Mouse (Mus musculus): ENCODE measurements around the gene Pnp2. TPM values are rescaled to one million over a fixed set of nuclear protein-coding genes. Genes with fewer than 3 reads are reported as not detected.
A peak's percentile ranks its signal among the peaks of the same experiment; 100 is the strongest.
"Not testable (repeated sequence)": the region's sequence is repeated elsewhere in the genome, so short reads cannot be mapped to it uniquely, and the experiment has no call there.

Pnp2 gene
- polyA plus RNA-seq, 1 experiment from 2014 or later, result 0.39 TPM

DNA sequence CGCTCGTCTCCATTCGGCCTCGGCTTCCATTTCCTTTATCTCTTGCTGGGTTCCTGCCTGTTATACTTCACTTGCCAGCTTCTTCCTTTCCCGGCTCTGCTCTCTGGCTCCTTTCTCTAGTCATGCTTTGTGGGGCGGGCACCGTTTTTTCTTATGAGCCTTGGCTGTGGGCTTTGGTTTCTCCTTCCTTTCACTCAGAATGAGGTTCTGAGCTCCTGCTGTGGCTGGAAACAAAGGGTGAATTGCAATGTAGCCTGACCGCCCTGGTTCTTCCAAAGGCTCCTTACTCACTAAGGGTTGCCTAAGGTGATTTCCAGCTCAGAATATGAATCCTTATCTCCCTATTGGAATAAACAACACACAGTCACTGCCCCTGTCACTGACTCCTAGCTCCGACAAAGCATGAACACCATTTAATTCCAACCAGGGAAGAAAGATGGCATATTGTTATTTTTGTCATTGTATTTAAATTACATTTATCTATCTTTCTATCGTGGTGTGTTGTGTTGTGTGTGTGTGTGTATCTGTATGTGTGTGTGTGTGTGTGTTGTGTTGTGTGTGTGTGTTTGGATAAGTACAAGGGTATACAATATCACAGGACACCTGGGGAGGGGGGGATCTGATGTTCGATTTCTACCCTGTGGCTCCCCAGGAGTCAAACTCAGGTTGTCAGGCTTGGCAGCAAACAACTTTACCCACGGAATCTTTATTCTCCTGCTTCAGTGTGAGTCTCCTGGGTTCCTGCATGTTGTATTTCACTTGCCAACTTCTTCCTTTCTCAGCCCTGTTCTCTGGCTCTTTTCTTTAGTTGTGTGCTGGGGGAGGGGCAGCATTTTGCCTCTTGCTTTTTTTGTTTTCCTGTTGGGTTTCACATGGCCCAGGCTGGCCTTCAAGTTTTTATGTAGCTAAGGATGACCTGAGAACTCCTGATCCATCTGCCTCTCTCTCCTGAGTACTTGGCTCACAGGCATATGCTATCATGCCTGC lies 14.1 kb downstream of the Pnp2 start:
- Histone ChIP-seq H3K4me1 (replicated peaks; ENCODE audit: control insufficient read depth, insufficient read depth, low read length) (peaks cover 2% of the 10 kb centered on the region; the same call in 1 of the 2 replicates), H3K27ac (ENCODE audit: low read depth, low read length) (no peak overlapping the region), H3K9me3 (ENCODE audit: control insufficient read depth, low read length) (no peaks in the 10 kb centered on the region), H3K27me3 (ENCODE audit: control insufficient read depth, insufficient read depth, low read length) (no peaks in the 10 kb centered on the region), H3K36me3 (ENCODE audit: control insufficient read depth, insufficient read depth, low read length) (no peaks in the 10 kb centered on the region), H3K9ac (ENCODE audit: low read length) (peak overlapping the region; percentile 9; the same call in 1 of the 2 replicates), H3K4me3 (ENCODE audit: low read depth, low read length) (no peak overlapping the region), H3K4me2 (ENCODE audit: low read depth, low read length, severe bottlenecking) (no peak overlapping the region)
- WGBS, result 11% methylated on average over 12 of the region's 12 CpGs
- DNase-seq (ENCODE audit: low spot score) (peak; percentile 57), ATAC-seq (replicated peaks; ENCODE audit: low FRiP score) (peak; percentile 50; the same call in 1 of the 2 replicates)

DNA sequence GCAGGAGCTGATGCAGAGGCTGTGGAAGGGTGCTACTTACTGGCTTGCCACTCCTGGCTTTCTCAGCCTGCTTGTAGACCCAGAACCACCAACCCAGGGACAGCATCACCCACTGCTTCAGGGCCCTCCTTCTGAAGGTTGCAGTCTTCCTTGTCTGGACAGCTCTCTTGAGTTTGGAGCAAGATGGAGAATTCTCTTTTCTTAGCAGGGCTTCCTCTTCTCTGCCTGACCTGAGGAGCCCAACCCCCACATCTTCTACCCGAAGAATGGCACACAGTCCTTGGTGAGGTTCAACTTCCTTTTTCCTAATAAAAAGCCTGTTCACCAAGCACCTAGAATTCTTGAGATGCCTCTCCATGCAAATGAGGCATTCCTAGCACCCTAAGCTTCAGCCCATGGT lies 15.0 kb downstream of the Pnp2 start:
- WGBS, result 76% methylated on average over 1 of the region's 1 CpGs
- DNase-seq (ENCODE audit: low spot score), result no peak
- no peak for ATAC-seq (replicated peaks; ENCODE audit: low FRiP score)
- Histone ChIP-seq H3K27ac (ENCODE audit: low read depth, low read length) (no peak overlapping the region), H3K4me2 (ENCODE audit: low read depth, low read length, severe bottlenecking) (no peak overlapping the region), H3K9ac (ENCODE audit: low read length) (no peak overlapping the region), H3K4me3 (ENCODE audit: low read depth, low read length) (no peak overlapping the region), H3K27me3 (ENCODE audit: control insufficient read depth, insufficient read depth, low read length) (no peaks in the 10 kb centered on the region), H3K36me3 (ENCODE audit: control insufficient read depth, insufficient read depth, low read length) (no peaks in the 10 kb centered on the region), H3K4me1 (replicated peaks; ENCODE audit: control insufficient read depth, insufficient read depth, low read length) (peaks cover 2% of the 10 kb centered on the region; the same call in 1 of the 2 replicates), H3K9me3 (ENCODE audit: control insufficient read depth, low read length) (no peaks in the 10 kb centered on the region)

DNA sequence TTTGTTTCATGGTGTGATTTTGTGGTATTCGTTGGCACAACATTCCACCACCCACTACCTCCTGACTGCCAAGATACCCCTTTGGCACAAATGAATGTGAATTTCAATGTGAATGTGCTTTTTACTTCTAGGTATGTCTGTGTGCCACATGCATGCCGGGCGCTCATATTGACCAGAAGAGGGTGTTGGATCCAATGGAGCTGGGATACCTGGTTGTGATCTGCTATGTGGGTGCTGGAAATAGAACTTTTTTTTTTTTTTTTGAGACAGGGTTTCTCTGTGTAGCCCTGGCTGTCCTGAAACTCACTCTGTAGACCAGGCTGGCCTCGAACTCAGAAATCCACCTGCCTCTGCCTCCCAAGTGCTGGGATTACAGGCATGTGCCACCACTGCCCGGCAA lies 17.3 kb downstream of the Pnp2 start:
- not testable (repeated sequence) for H3K36me3 ChIP-seq (ENCODE audit: control insufficient read depth, insufficient read depth, low read length); H3K9me3 ChIP-seq (ENCODE audit: control insufficient read depth, low read length); H3K27ac ChIP-seq (ENCODE audit: low read depth, low read length); H3K4me3 ChIP-seq (ENCODE audit: low read depth, low read length); H3K9ac ChIP-seq (ENCODE audit: low read length); H3K27me3 ChIP-seq (ENCODE audit: control insufficient read depth, insufficient read depth, low read length); H3K4me1 ChIP-seq (replicated peaks; ENCODE audit: control insufficient read depth, insufficient read depth, low read length); H3K4me2 ChIP-seq (ENCODE audit: low read depth, low read length, severe bottlenecking); DNase-seq (ENCODE audit: low spot score); ATAC-seq (replicated peaks; ENCODE audit: low FRiP score)
- WGBS, result 93% methylated on average over 5 of the region's 5 CpGs

DNA sequence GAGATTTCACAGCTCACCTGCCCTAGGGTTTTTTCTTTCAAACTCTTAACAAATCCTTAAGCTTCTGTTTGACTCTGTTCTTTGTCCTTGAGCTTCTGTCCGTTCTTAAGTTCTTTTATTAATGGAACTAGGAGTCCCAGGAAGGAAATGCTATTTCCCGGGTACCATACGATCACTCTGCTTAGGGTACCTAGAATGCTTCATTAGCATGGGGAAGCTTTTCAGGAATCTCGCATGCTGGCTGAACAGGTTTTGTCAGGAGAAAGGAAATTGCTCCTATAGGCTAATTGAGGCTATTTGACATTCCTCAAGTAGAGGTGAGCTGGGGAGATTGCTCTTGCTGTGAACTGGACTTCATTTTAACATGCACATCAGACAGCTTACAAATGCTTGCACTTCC lies 17.9 kb downstream of the Pnp2 start:
- H3K4me3 ChIP-seq (ENCODE audit: low read depth, low read length), result no peak overlapping the region
- H3K4me1 ChIP-seq (replicated peaks; ENCODE audit: control insufficient read depth, insufficient read depth, low read length), result peaks cover 5% of the 10 kb centered on the region; the same call in 1 of the 2 replicates
- WGBS, result 32% methylated on average over 4 of the region's 4 CpGs
- no peaks in the 10 kb centered on the region for H3K27me3 ChIP-seq (ENCODE audit: control insufficient read depth, insufficient read depth, low read length)
- no peak overlapping the region for H3K4me2 ChIP-seq (ENCODE audit: low read depth, low read length, severe bottlenecking)
- ATAC-seq (replicated peaks; ENCODE audit: low FRiP score) (no peak), DNase-seq (ENCODE audit: low spot score) (no peak)
- H3K36me3 ChIP-seq (ENCODE audit: control insufficient read depth, insufficient read depth, low read length), result no peaks in the 10 kb centered on the region
- H3K27ac ChIP-seq (ENCODE audit: low read depth, low read length), result no peak overlapping the region
- H3K9me3 ChIP-seq (ENCODE audit: control insufficient read depth, low read length), result no peaks in the 10 kb centered on the region
- no peak overlapping the region for H3K9ac ChIP-seq (ENCODE audit: low read length)

DNA sequence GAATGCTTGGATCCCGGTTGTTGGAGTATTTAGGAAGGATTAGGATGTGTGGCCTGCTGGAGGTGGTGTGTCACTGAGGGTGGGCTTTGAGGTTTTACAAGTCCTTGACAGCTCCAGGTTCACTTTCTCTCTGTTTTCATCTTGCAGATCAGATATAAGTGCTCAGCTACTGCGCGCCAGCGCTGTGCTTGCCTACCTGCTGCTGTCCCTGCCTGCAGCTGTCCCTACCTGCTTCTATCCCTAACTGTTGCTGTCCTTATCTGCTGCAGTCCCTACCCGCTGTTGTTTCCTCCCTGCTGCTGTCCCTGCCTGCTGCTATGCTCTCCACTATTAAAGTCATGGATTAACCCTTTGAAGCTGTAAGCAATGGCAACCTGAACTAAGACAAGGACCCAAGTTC lies 19.2 kb downstream of the Pnp2 start:
- 41% methylated on average over 5 of the region's 5 CpGs for WGBS
- Histone ChIP-seq H3K27ac (ENCODE audit: low read depth, low read length) (no peak overlapping the region), H3K4me3 (ENCODE audit: low read depth, low read length) (no peak overlapping the region), H3K9me3 (ENCODE audit: control insufficient read depth, low read length) (no peaks in the 10 kb centered on the region), H3K36me3 (ENCODE audit: control insufficient read depth, insufficient read depth, low read length) (no peaks in the 10 kb centered on the region), H3K4me2 (ENCODE audit: low read depth, low read length, severe bottlenecking) (no peak overlapping the region), H3K4me1 (replicated peaks; ENCODE audit: control insufficient read depth, insufficient read depth, low read length) (peaks cover 4% of the 10 kb centered on the region; the same call in 1 of the 2 replicates), H3K9ac (ENCODE audit: low read length) (no peak overlapping the region), H3K27me3 (ENCODE audit: control insufficient read depth, insufficient read depth, low read length) (no peaks in the 10 kb centered on the region)
- ATAC-seq (replicated peaks; ENCODE audit: low FRiP score) (no peak), DNase-seq (ENCODE audit: low spot score) (no peak)

DNA sequence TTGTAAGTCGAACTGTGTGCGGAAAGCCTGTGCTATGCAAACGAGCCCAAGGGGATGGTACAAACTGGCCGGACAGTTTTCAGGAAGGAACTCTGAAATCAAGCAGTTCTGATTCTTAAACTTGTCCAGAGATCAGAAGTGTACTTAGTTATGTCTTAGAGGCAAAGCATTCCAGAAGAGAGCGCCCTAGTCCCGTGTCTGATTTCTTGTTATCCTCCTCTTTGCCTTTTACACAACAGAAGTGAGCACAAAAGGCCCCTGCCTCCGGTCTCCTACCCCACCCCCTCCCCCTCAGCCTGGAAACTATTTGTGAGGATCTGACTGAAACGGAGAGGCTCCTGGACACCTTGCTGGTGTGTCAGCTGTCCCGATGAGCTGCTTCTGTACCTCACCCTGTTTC lies 20.9 kb downstream of the Pnp2 start:
- no peak for DNase-seq (ENCODE audit: low spot score)
- H3K27ac ChIP-seq (ENCODE audit: low read depth, low read length), result no peak overlapping the region
- ATAC-seq (replicated peaks; ENCODE audit: low FRiP score), result peak; percentile 51; the same call in 1 of the 2 replicates
- H3K9me3 ChIP-seq (ENCODE audit: control insufficient read depth, low read length), result no peaks in the 10 kb centered on the region
- H3K4me1 ChIP-seq (replicated peaks; ENCODE audit: control insufficient read depth, insufficient read depth, low read length), result peaks cover 4% of the 10 kb centered on the region; the same call in 1 of the 2 replicates
- H3K9ac ChIP-seq (ENCODE audit: low read length), result peak overlapping the region; percentile 43
- H3K36me3 ChIP-seq (ENCODE audit: control insufficient read depth, insufficient read depth, low read length), result no peaks in the 10 kb centered on the region
- no peak overlapping the region for H3K4me3 ChIP-seq (ENCODE audit: low read depth, low read length)
- H3K27me3 ChIP-seq (ENCODE audit: control insufficient read depth, insufficient read depth, low read length), result no peaks in the 10 kb centered on the region
- 10% methylated on average over 9 of the region's 9 CpGs for WGBS
- peak overlapping the region; percentile 19; the same call in 1 of the 2 replicates for H3K4me2 ChIP-seq (ENCODE audit: low read depth, low read length, severe bottlenecking)

DNA sequence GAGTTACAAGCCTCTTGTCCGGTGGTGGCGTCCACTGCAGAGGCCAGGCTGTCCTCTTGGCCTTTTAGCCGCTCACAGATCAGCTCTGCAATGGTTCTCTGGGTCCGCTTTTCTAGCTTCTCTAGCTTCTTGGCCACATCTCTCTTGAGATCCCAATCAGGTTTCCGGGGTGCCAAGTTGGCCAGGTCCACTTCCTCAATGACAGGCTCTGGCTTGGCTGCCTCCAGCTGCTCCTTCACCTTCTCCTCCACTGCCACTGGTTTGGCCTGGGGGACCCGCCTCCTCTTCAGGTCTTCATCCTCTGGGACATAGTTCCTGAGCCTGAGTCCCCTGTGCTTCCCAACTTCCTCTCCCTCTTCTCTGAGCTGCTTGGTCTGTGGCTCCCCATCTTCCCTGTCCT lies 22.7 kb downstream of the Pnp2 start:
- H3K27me3 ChIP-seq (ENCODE audit: control insufficient read depth, insufficient read depth, low read length); H3K4me2 ChIP-seq (ENCODE audit: low read depth, low read length, severe bottlenecking); DNase-seq (ENCODE audit: low spot score); H3K9ac ChIP-seq (ENCODE audit: low read length); H3K4me1 ChIP-seq (replicated peaks; ENCODE audit: control insufficient read depth, insufficient read depth, low read length); H3K27ac ChIP-seq (ENCODE audit: low read depth, low read length); H3K36me3 ChIP-seq (ENCODE audit: control insufficient read depth, insufficient read depth, low read length); ATAC-seq (replicated peaks; ENCODE audit: low FRiP score); H3K4me3 ChIP-seq (ENCODE audit: low read depth, low read length); H3K9me3 ChIP-seq (ENCODE audit: control insufficient read depth, low read length): not testable (repeated sequence)
- WGBS, result 92% methylated on average over 6 of the region's 6 CpGs

DNA sequence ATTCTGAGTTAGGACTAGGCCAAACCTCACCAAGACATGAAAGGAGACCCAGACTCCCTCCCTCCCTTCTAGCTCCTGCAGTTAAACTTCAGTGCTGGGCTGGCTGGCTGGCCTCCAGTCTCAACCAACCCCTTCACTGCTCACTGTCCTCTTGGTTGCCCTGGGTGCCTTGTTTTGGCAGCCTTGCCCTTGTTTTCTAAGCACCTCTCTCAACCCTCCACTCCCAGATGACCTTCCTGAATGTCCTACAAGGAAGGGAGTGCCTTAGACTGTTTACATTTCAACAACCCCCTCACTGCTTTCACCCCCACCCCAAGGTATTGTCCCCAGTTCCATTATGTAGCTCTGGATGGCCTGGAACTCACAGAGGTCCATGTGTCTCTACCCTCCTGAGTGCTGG lies 23.8 kb downstream of the Pnp2 start:
- H3K9me3 ChIP-seq (ENCODE audit: control insufficient read depth, low read length), result no peaks in the 10 kb centered on the region
- H3K9ac ChIP-seq (ENCODE audit: low read length), result no peak overlapping the region
- no peak overlapping the region for H3K4me3 ChIP-seq (ENCODE audit: low read depth, low read length)
- no peak overlapping the region for H3K4me2 ChIP-seq (ENCODE audit: low read depth, low read length, severe bottlenecking)
- no peaks in the 10 kb centered on the region for H3K36me3 ChIP-seq (ENCODE audit: control insufficient read depth, insufficient read depth, low read length)
- ATAC-seq (replicated peaks; ENCODE audit: low FRiP score), result no peak
- peaks cover 4% of the 10 kb centered on the region; the same call in 1 of the 2 replicates for H3K4me1 ChIP-seq (replicated peaks; ENCODE audit: control insufficient read depth, insufficient read depth, low read length)
- no peaks in the 10 kb centered on the region for H3K27me3 ChIP-seq (ENCODE audit: control insufficient read depth, insufficient read depth, low read length)
- H3K27ac ChIP-seq (ENCODE audit: low read depth, low read length), result no peak overlapping the region
- no peak for DNase-seq (ENCODE audit: low spot score)
